Comparison of ENCODE assay signal across 8 mouse cellular contexts in genomic region chr10:29361095-29361463, GRCm38 (mm10). TPM values are rescaled to one million over a fixed set of nuclear protein-coding genes. Genes with fewer than 3 reads are reported as not detected.
DNase-seq lines count a peak whose midpoint lies in the region; ATAC-seq and TF ChIP-seq lines count a peak whose summit lies in the region.

No protein-coding gene starts in this region.

- peak overlapping the region; percentile 98 for H3K9ac ChIP-seq in lung, embryonic 15.5 days
- H3K9ac ChIP-seq in embryonic facial prominence, embryonic 15.5 days = peak overlapping the region; percentile 94
- H3K9ac ChIP-seq in limb, embryonic 14.5 days (ENCODE audit: low read depth, low read length, severe bottlenecking) = peak overlapping the region; percentile 97

- H3K36me3 ChIP-seq in lung, embryonic 15.5 days = no peaks in the 10 kb centered on the region
- H3K36me3 ChIP-seq in embryonic facial prominence, embryonic 15.5 days = no peaks in the 10 kb centered on the region
- no peaks in the 10 kb centered on the region for H3K36me3 ChIP-seq in limb, embryonic 14.5 days (ENCODE audit: control insufficient read depth, insufficient read depth, low read length)
- H3K36me3 ChIP-seq in small intestine, adult 2 months (ENCODE audit: control insufficient read depth, insufficient read depth, low read length) = 0 out of 2 replicates have a peak, but pooled peaks cover 1% of the 10 kb centered on the region

- peak overlapping the region; percentile 99 for H3K27ac ChIP-seq in lung, embryonic 15.5 days
- H3K27ac ChIP-seq in embryonic facial prominence, embryonic 15.5 days (replicated peaks) = peak overlapping the region; percentile 99
- peak overlapping the region; percentile 99 for H3K27ac ChIP-seq in limb, embryonic 14.5 days (replicated peaks; ENCODE audit: low read depth, low read length)
- peak overlapping the region; percentile 93 for H3K27ac ChIP-seq in small intestine, adult 2 months (ENCODE audit: insufficient read depth, low read depth, low read length)

- TF ChIP-seq CTCF in small intestine, adult 2 months (IDR thresholded peaks at IDR 0.05; ENCODE audit: extremely low read depth, insufficient read length, insufficient replicate concordance, low read depth, low read length) = no peak

- 2% methylated on average over 6 of the region's 6 CpGs for WGBS in lung, embryonic 15.5 days
- 2% methylated on average over 6 of the region's 6 CpGs for WGBS in embryonic facial prominence, embryonic 15.5 days
- WGBS in limb, embryonic 14.5 days = 4% methylated on average over 6 of the region's 6 CpGs
- WGBS in small intestine, adult 2 months = 0% methylated on average over 6 of the region's 6 CpGs

- H3K9me3 ChIP-seq in lung, embryonic 15.5 days = no peaks in the 10 kb centered on the region
- no peaks in the 10 kb centered on the region for H3K9me3 ChIP-seq in embryonic facial prominence, embryonic 15.5 days (replicated peaks)
- no peaks in the 10 kb centered on the region for H3K9me3 ChIP-seq in limb, embryonic 14.5 days (ENCODE audit: control insufficient read depth, low read length)

- peak overlapping the region; percentile 88 for H3K4me3 ChIP-seq in lung, embryonic 15.5 days
- H3K4me3 ChIP-seq in embryonic facial prominence, embryonic 15.5 days (replicated peaks) = peak overlapping the region; percentile 91
- H3K4me3 ChIP-seq in limb, embryonic 14.5 days (replicated peaks; ENCODE audit: low read length) = peak overlapping the region; percentile 88
- peak overlapping the region; percentile 93 for H3K4me3 ChIP-seq in small intestine, adult 2 months (ENCODE audit: low read depth, low read length)

- H3K27me3 ChIP-seq in lung, embryonic 15.5 days = no peaks in the 10 kb centered on the region
- H3K27me3 ChIP-seq in embryonic facial prominence, embryonic 15.5 days = no peaks in the 10 kb centered on the region
- H3K27me3 ChIP-seq in limb, embryonic 14.5 days (ENCODE audit: control insufficient read depth, insufficient read depth, low read length) = no peaks in the 10 kb centered on the region
- no peaks in the 10 kb centered on the region for H3K27me3 ChIP-seq in small intestine, adult 2 months (ENCODE audit: control insufficient read depth, insufficient read depth, low read length)

- no peak for ATAC-seq in lung, embryonic 15.5 days (ENCODE audit: borderline replicate concordance, extremely low read depth, low FRiP score, low TSS enrichment)
- ATAC-seq in embryonic facial prominence, embryonic 15.5 days (ENCODE audit: insufficient number of reproducible peaks, low FRiP score, low TSS enrichment, low read depth) = no peak
- no peak for ATAC-seq in limb, embryonic 14.5 days (ENCODE audit: low FRiP score, low read depth)
- ATAC-seq in inflammation-experienced regulatory T-cells, adult 6 months = no peak
- no peak for ATAC-seq in frontal cortex, adult (ENCODE audit: low TSS enrichment)

- peaks cover 13% of the 10 kb centered on the region for H3K4me1 ChIP-seq in lung, embryonic 15.5 days
- peaks cover 6% of the 10 kb centered on the region for H3K4me1 ChIP-seq in embryonic facial prominence, embryonic 15.5 days
- peaks cover 9% of the 10 kb centered on the region; the same call in 1 of the 2 replicates for H3K4me1 ChIP-seq in limb, embryonic 14.5 days (ENCODE audit: control insufficient read depth, insufficient read depth, low read length)
- peaks cover 4% of the 10 kb centered on the region; the same call in 1 of the 2 replicates for H3K4me1 ChIP-seq in small intestine, adult 2 months (ENCODE audit: control insufficient read depth, insufficient read depth, insufficient read length, low read length)

- no peak for DNase-seq in lung, postnatal 4 days
- no peak for DNase-seq in limb, embryonic 14.5 days (ENCODE audit: low spot score)
- no peak for DNase-seq in c-Kit-positive CD71-positive TER-119-positive erythroid progenitor cells, embryonic 14.5 days (ENCODE audit: low spot score)

- peak overlapping the region; percentile 63 for H3K4me2 ChIP-seq in lung, embryonic 15.5 days
- peak overlapping the region; percentile 53 for H3K4me2 ChIP-seq in embryonic facial prominence, embryonic 15.5 days (replicated peaks)
- peak overlapping the region; percentile 77 for H3K4me2 ChIP-seq in limb, embryonic 14.5 days (replicated peaks; ENCODE audit: low read depth, low read length, severe bottlenecking)

- TF ChIP-seq POLR2A in limb, embryonic 14.5 days (IDR thresholded peaks at IDR 0.05; ENCODE audit: borderline replicate concordance, extremely low read depth, insufficient read depth, insufficient read length) = no peak
- TF ChIP-seq POLR2A in small intestine, adult 2 months (IDR thresholded peaks at IDR 0.05; ENCODE audit: low read depth, low read length) = no peak

RNA-seq across cellular contexts. Expression of gene Rnf146, which starts 1.2 kb away (rescaled TPM):
- 45.0 and 51.5 TPM in 2 replicates for polyA plus RNA-seq in lung, embryonic 15.5 days (2015; fragmentation: Nextera tagmentation; extraction: Ambion mirVana)
- 50.5 and 56.0 TPM in 2 replicates for polyA plus RNA-seq in embryonic facial prominence, embryonic 15.5 days (2015; fragmentation: Nextera tagmentation; extraction: Ambion mirVana)
- polyA plus RNA-seq in limb, embryonic 14.5 days (2012; rRNA removed) = 47.6 and 63.4 TPM in 2 replicates
- polyA plus RNA-seq in limb, embryonic 14.5 days (2014; fragmentation: Nextera tagmentation; extraction: Ambion mirVana) = 40.8 and 48.8 TPM in 2 replicates
- polyA plus RNA-seq in small intestine, adult 2 months (2012; rRNA removed) = 4.3 and 9.1 TPM in 2 replicates
- polyA plus RNA-seq in inflammation-experienced regulatory T-cells, adult 6 months (2017; shearing (Covaris generic)) = 10 to 100 TPM; 57.6 to 69.4 (median 67.7) TPM

RNA-seq across cellular contexts. Expression of gene Echdc1, which starts 48.1 kb away (rescaled TPM):
- 18.8 and 22.5 TPM in 2 replicates for polyA plus RNA-seq in lung, embryonic 15.5 days (2015; fragmentation: Nextera tagmentation; extraction: Ambion mirVana)
- 26.9 and 28.1 TPM in 2 replicates for polyA plus RNA-seq in embryonic facial prominence, embryonic 15.5 days (2015; fragmentation: Nextera tagmentation; extraction: Ambion mirVana)
- polyA plus RNA-seq in limb, embryonic 14.5 days (2012; rRNA removed) = 9.1 and 13.0 TPM in 2 replicates
- 21.4 and 22.0 TPM in 2 replicates for polyA plus RNA-seq in limb, embryonic 14.5 days (2014; fragmentation: Nextera tagmentation; extraction: Ambion mirVana)
- 0.29 and 0.80 TPM in 2 replicates for polyA plus RNA-seq in small intestine, adult 2 months (2012; rRNA removed)
- 10 to 100 TPM; 27.4 to 38.1 (median 28.4) TPM for polyA plus RNA-seq in inflammation-experienced regulatory T-cells, adult 6 months (2017; shearing (Covaris generic))
